Mouse (Mus musculus) hindbrain, embryonic 15.5 days (tissue): ENCODE data around the gene Tnks1bp1. TPM values are rescaled to one million over a fixed set of nuclear protein-coding genes. Genes with fewer than 3 reads are reported as not detected.
A peak's percentile ranks its signal among the peaks of the same experiment; 100 is the strongest.

ENCODE experiments used
- ATAC-seq: fragments of 200-750 bp; cut with Nextera tagmentation; 2 replicates; pipeline ENCODE4 v1.8.0; 2017; ENCODE audit warnings: low read depth, moderate number of reproducible peaks, moderate TSS enrichment; ENCODE audit not compliant: low FRiP score
- H3K27ac ChIP-seq: fragments of 300-500 bp; sonication (generic); replicated peaks from 2 replicates; pipeline ENCODE4 v1.5.1; 2015; ENCODE audit warnings: mild to moderate bottlenecking, inconsistent platforms
- H3K27me3 ChIP-seq: fragments of 300-500 bp; sonication (generic); 2 replicates; pipeline ENCODE4 v1.6.1; 2015; ENCODE audit warnings: control low read depth, inconsistent platforms
- H3K36me3 ChIP-seq: fragments of 300-500 bp; sonication (generic); 2 replicates; pipeline ENCODE4 v1.6.1; 2015; ENCODE audit warnings: control low read depth, inconsistent platforms
- H3K4me1 ChIP-seq: fragments of 300-500 bp; sonication (generic); replicated peaks from 2 replicates; pipeline ENCODE4 v1.6.1; 2015; ENCODE audit warnings: control low read depth, inconsistent platforms
- H3K4me2 ChIP-seq: fragments of 300-500 bp; sonication (generic); 2 replicates; pipeline ENCODE4 v1.6.1; 2015; ENCODE audit warnings: moderate library complexity, mild to moderate bottlenecking, inconsistent platforms
- H3K4me3 ChIP-seq: fragments of 300-500 bp; sonication (generic); 2 replicates; pipeline ENCODE4 v1.5.1; 2015; ENCODE audit warnings: mild to moderate bottlenecking, inconsistent platforms
- H3K9ac ChIP-seq: fragments of 300-500 bp; sonication (generic); 2 replicates; pipeline ENCODE4 v1.6.1; 2015; ENCODE audit warnings: inconsistent platforms
- H3K9me3 ChIP-seq: fragments of 300-500 bp; sonication (generic); 2 replicates; pipeline ENCODE4 v1.6.1; 2016; ENCODE audit warnings: control low read depth, inconsistent platforms
- WGBS: fragments of 180-500 bp; shearing (Covaris S2); methylation state at CpG from one replicate; pipeline ENCODE4 v1.1.7; 2015; 5-methylcytosine and 5-hydroxymethylcytosine counted together
- polyA plus RNA-seq: library from polyadenylated mRNA; unstranded; fragments of >200 nt; fragmentation: Nextera tagmentation; extraction: Ambion mirVana; gene quantifications from 2 replicates; pipeline ENCODE4 v1.2.1, GENCODE M21; 2015

The Tnks1bp1 gene
- polyA plus RNA-seq, 1 experiment from 2014 or later, result 24.4 TPM

DNA sequence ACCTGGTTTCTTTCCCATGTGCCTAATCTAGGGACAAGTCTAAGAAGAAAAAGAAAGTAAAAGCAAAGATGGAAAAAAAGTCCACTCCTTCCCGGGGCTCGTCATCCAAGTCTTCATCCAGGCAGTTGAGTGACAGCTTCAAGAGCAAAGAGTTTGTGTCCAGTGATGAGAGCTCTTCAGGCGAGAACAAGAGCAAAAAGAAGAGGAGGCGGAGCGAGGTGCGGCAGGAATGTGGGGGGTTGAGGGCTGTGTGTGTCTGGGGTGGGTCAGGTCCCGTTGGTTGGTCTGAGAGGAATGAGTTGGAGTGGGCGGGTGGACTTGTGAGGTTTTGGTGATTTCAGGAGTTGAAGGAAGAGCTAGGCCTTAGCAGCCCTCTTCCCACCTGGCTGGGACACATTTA is 1.6 kb upstream of the Tnks1bp1 start:
- no peak for ATAC-seq
- Histone ChIP-seq H3K4me1 (peaks cover 37% of the 10 kb centered on the region), H3K9ac (no peak overlapping the region), H3K4me2 (no peak overlapping the region), H3K9me3 (no peaks in the 10 kb centered on the region), H3K27me3 (no peaks in the 10 kb centered on the region), H3K27ac (no peak overlapping the region), H3K4me3 (no peak overlapping the region), H3K36me3 (peaks cover 57% of the 10 kb centered on the region)
- 82% methylated on average over 8 of the region's 8 CpGs for WGBS

DNA sequence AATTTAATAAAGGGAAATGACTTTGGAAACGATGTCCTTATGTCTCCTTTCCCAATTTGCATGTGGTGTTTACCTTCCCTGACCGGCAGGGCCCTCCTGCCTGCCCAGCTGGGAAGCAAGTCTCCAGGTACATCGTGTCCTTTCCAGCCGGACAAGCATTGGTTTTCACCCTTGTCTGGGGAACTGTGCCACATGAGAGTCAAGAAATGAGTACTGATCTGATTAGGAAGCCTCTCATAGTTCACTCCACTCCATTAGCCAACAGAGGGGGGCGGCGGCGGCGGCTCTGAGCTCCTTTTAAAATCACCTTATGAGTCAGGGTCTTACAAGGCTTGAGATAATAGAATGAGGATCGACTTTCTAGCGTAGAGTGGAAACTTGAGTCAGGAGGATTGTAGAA is 741 bp upstream of the Tnks1bp1 start:
- H3K27me3 ChIP-seq, result no peaks in the 10 kb centered on the region
- WGBS, result 56% methylated on average over 10 of the region's 10 CpGs
- H3K9me3 ChIP-seq, result no peaks in the 10 kb centered on the region
- H3K36me3 ChIP-seq, result peaks cover 52% of the 10 kb centered on the region
- peak overlapping the region; percentile 58 for H3K4me2 ChIP-seq
- H3K4me3 ChIP-seq, result peak overlapping the region; percentile 85
- peak overlapping the region; percentile 91 for H3K27ac ChIP-seq
- peaks cover 37% of the 10 kb centered on the region for H3K4me1 ChIP-seq
- no peak for ATAC-seq
- peak overlapping the region; percentile 73 for H3K9ac ChIP-seq

DNA sequence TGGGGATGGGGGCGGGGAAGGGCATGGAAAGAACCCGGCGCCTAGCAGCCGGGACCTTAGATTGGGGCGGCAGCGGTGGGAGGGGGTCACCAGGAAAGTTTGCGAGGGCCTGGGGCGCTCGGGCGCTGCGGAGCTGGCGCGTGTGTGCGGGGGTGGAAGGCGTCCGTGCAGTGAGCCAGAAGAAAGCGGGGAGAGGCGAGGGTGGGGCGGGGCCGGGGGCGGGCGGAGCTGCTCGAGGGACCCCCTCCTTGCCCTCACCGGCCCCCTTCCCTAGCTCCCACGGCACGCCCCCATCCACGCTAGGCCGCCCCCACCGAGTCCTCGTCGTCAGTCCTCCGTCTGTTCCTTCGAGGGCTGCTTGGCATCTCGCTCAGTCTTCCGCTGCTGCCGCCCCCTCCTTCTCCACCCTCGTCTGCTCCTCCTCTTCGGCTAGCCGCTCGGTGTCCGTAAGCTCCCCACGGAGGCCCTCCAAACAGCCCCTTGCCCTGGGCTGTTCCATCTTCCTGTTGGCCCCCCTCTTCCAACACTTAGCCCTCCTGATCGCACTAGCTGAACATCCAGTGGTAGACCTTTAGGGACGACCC is 438 bp downstream of the Tnks1bp1 start:
- peak; percentile 79 for ATAC-seq
- peak overlapping the region; percentile 85 for H3K4me3 ChIP-seq
- H3K4me1 ChIP-seq, result peaks cover 37% of the 10 kb centered on the region
- peaks cover 49% of the 10 kb centered on the region for H3K36me3 ChIP-seq
- H3K4me2 ChIP-seq, result peak overlapping the region; percentile 58
- H3K27ac ChIP-seq, result peak overlapping the region; percentile 91
- peak overlapping the region; percentile 73 for H3K9ac ChIP-seq
- WGBS, result under 1% methylated on average over 34 of the region's 44 CpGs
- no peaks in the 10 kb centered on the region for H3K9me3 ChIP-seq
- no peaks in the 10 kb centered on the region for H3K27me3 ChIP-seq

DNA sequence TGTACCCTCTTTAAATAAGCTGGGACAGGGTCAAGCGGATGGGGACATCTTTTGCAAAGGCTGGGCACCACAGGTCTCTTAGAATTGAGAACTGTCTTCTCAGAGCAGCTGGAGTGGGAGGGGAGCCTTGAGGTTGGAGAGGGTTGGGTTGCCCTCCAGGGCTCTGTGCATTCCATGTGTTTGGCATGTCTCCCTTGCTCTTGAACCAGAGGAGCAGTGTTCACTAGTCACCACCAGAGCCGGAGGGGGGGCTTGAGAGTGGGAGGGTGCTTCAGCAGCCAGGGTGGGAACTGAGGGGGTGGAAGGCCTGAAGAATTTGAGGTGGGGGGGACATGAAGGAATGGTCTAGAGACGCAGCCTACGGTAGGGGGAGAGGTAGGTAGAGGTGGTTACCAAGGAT is 1.5 kb downstream of the Tnks1bp1 start:
- no peak overlapping the region for H3K9ac ChIP-seq
- no peak for ATAC-seq
- peaks cover 37% of the 10 kb centered on the region for H3K4me1 ChIP-seq
- 39% methylated on average over 4 of the region's 4 CpGs for WGBS
- peak overlapping the region; percentile 58 for H3K4me2 ChIP-seq
- H3K27ac ChIP-seq, result peak overlapping the region; percentile 3; the same call in 1 of the 2 replicates
- no peaks in the 10 kb centered on the region for H3K27me3 ChIP-seq
- H3K9me3 ChIP-seq, result no peaks in the 10 kb centered on the region
- peak overlapping the region; percentile 85 for H3K4me3 ChIP-seq
- peaks cover 48% of the 10 kb centered on the region for H3K36me3 ChIP-seq

DNA sequence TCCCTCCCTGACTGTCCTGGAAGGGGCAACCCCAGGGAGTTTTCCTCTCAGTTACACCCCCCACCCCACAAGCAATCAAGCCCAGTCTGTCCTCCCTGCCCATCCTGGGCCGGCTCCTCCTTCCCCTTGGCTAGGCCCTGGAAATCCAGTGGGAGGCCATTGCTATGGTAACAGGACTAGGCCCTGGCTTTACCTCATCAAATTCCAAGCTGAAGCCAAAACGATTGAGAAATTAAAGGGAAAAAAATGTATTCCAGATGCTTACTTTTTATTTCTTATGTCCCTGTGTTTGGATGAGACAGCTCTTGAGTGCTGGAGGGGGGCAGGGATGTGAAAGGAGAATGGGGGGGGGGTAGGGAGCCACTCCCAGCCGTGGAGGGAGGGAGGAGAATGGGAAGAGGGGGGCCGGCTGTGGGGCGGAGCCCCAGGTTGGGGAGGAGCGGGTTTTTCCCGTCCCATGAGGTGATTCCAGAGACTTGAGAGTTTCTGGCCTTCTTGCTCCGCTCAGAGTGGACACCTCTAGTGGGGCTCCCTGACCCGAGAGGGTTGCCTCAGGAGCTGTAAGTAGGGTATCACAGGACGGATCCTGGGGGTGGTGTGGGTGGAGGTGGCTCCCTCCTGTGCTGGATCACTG is 2.3 kb downstream of the Tnks1bp1 start:
- Histone ChIP-seq H3K4me2 (peak overlapping the region; percentile 58), H3K27ac (peak overlapping the region; percentile 73), H3K27me3 (no peaks in the 10 kb centered on the region), H3K4me3 (peak overlapping the region; percentile 25), H3K9me3 (no peaks in the 10 kb centered on the region), H3K36me3 (peaks cover 48% of the 10 kb centered on the region), H3K4me1 (peaks cover 37% of the 10 kb centered on the region), H3K9ac (peak overlapping the region; percentile 20; the same call in 1 of the 2 replicates)
- 0 out of 2 replicates have a peak, but pooled peaks have one; percentile 14 for ATAC-seq
- WGBS, result 5% methylated on average over 10 of the region's 10 CpGs

DNA sequence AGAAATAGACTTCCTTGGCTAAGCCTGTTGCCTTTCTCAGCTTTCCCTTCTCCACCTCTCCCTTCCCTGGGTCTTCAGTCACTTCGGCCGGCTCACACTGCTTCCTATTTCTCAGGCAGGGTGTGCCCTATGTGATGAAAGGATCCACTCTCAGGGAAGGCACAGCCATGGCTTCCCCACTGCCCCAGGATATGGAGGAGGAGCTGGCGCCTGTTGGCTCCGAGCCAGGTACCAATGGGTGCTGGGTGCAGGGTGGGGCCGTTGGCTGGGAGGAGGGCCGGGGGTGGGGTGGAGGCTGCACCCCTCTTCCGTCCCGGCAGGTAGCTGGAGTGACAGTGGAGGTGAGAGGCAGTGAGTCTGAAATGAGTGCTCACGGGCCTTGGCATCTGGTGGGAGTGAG is 2.9 kb downstream of the Tnks1bp1 start:
- Histone ChIP-seq H3K9ac (0 out of 2 replicates have a peak overlapping the region, but pooled peaks have one; percentile 20), H3K27ac (peak overlapping the region; percentile 73), H3K36me3 (peaks cover 47% of the 10 kb centered on the region)

DNA sequence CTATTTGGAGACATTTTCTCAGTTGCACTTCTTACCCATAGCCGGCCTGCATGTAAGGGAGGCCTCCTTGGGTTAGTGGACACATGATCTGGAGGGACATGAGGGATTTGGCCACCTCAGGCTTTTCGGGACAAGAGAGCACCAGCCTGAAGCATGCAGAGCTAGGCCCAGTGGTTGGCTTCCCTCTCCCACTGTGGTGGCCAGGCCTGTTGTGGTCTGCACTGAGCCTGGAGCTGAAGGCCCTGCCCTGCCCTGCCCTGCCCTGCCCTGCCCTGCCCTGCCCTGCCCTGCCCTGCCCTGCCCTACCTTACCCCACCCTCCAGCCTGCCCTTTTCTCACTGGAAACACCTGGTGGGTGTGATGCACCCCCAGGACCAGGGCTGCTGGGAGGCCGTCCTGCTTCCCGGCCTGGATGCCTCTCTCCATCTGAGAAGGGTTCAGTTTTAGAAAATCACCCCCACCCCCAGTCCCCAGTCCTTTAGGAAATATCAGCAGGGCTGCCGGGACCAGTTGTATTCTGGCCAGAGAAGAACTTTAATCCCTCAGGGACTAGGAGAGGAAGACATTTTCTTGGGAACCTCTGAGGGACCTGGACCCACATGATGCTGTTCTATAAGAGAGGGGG is 5.5 kb downstream of the Tnks1bp1 start:
- 85% methylated on average over 5 of the region's 5 CpGs for WGBS
- Histone ChIP-seq H3K36me3 (peaks cover 45% of the 10 kb centered on the region), H3K27ac (no peak overlapping the region)

More for the DNA sequence above, 2.9 kb downstream of the Tnks1bp1 start:
- H3K9me3 ChIP-seq, result no peaks in the 10 kb centered on the region
- ATAC-seq, result no peak
- peak overlapping the region; percentile 58 for H3K4me2 ChIP-seq
- H3K27me3 ChIP-seq, result no peaks in the 10 kb centered on the region
- peaks cover 37% of the 10 kb centered on the region for H3K4me1 ChIP-seq
- peak overlapping the region; percentile 25 for H3K4me3 ChIP-seq
- 54% methylated on average over 9 of the region's 9 CpGs for WGBS

DNA sequence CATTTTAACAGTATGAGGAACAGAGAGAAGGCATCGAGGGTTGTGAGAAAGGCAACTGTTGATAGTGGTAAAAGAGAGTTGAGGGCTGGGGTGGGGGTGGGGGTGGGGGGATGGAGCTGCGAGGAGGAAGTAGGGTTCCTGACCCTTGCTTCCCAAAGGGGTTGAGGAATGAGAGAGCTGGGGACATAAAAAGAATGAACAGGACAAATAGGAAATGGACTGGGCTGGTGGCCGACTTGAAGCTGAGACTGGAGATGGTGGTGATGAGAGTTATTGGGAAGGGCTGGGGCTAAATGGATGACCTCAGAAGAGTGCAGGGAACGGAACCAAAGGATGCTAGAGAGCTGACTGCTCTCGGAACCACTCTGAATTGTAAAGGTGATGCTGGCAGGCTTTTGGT is 8.9 kb downstream of the Tnks1bp1 start:
- H3K9me3 ChIP-seq, result no peaks in the 10 kb centered on the region
- H3K27ac ChIP-seq, result no peak overlapping the region
- no peak overlapping the region for H3K9ac ChIP-seq
- no peak for ATAC-seq
- no peaks in the 10 kb centered on the region for H3K27me3 ChIP-seq
- H3K36me3 ChIP-seq, result peaks cover 66% of the 10 kb centered on the region
- no peak overlapping the region for H3K4me2 ChIP-seq
- H3K4me3 ChIP-seq, result no peak overlapping the region
- 86% methylated on average over 5 of the region's 5 CpGs for WGBS
- peaks cover 14% of the 10 kb centered on the region for H3K4me1 ChIP-seq

More for the DNA sequence above, 5.5 kb downstream of the Tnks1bp1 start:
- Histone ChIP-seq H3K27me3 (no peaks in the 10 kb centered on the region), H3K9ac (no peak overlapping the region), H3K4me3 (no peak overlapping the region), H3K9me3 (no peaks in the 10 kb centered on the region), H3K4me1 (peaks cover 27% of the 10 kb centered on the region), H3K4me2 (no peak overlapping the region)
- no peak for ATAC-seq

DNA sequence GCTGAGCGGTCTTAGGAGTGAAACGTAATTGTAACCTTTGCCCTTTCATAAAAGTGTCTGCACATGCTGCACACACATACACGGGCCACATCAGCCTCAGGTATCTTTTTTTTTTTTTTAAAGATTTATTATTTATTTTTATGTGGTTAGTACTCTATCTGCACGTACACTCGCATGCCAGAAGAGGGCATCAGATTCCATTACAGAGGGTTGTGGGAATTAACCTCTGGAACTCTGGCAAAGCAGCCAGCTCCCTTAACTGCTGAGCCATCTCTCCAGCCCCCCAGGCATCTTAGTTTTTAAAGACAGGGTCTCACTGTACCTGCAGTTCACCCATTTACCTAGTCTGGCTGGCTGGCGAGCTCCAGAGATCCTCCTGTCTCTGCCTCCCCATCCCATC is 11.9 kb downstream of the Tnks1bp1 start:
- no peak for ATAC-seq
- Histone ChIP-seq H3K36me3 (peaks cover 56% of the 10 kb centered on the region), H3K4me1 (peaks cover 14% of the 10 kb centered on the region), H3K9me3 (no peaks in the 10 kb centered on the region), H3K4me3 (no peak overlapping the region), H3K27ac (no peak overlapping the region), H3K27me3 (no peaks in the 10 kb centered on the region), H3K4me2 (no peak overlapping the region), H3K9ac (no peak overlapping the region)
- 93% methylated on average over 6 of the region's 6 CpGs for WGBS

DNA sequence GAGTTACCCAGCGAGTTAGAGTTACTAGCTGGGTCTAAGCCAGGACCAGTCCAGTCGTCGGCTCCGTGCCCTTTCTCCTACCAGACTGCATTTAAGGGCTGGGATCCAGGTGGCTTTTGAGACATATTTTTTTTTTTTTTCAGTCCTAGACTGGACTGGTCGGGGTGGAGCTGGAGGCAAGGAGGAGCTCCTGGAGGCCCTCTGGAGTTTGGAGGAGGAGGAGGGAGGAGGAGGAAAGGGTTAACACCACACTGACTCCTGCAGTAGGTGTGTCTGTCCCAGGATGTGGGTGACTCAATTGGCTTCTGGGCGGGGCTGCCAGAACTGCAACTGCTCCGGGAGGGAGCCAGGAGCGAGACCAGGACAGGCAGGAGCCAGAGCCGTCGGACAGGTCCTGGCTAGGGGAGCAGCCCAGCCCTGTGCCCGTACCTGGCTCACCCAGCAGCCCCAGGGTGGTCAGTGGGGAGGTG is 12.8 kb downstream of the Tnks1bp1 start:
- Histone ChIP-seq H3K36me3 (peaks cover 48% of the 10 kb centered on the region), H3K27ac (no peak overlapping the region), H3K9me3 (no peaks in the 10 kb centered on the region), H3K9ac (no peak overlapping the region), H3K27me3 (no peaks in the 10 kb centered on the region), H3K4me1 (peaks cover 14% of the 10 kb centered on the region), H3K4me2 (peak overlapping the region; percentile 26; the same call in 1 of the 2 replicates), H3K4me3 (no peak overlapping the region)
- peak; percentile 20; the same call in 1 of the 2 replicates for ATAC-seq
- WGBS, result 22% methylated on average over 11 of the region's 11 CpGs

DNA sequence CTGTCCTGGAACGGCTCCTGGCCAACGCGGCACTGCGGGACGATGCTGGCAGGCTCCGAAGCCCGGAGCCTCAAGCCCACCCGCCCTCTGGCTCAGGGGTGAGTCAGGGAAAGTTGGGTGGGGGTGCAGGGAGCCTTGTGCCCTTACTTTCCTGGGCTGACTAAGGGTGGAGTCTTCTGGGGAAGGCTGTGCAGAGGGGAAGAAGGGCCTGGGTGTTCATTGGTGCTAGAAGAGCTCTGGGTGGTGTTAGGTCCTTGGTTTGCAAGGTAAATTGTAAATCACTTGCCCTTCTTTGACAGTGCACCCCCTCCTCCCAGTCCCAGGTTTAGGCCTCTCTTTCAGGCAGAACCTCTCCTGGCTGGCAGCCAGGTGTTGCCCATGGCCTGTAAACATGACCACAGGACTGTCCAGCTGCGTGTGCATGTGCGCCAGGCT is 13.3 kb downstream of the Tnks1bp1 start:
- peaks cover 48% of the 10 kb centered on the region for H3K36me3 ChIP-seq
- H3K9me3 ChIP-seq, result no peaks in the 10 kb centered on the region
- peak overlapping the region; percentile 26; the same call in 1 of the 2 replicates for H3K4me2 ChIP-seq
- no peak overlapping the region for H3K4me3 ChIP-seq
- 52% methylated on average over 10 of the region's 10 CpGs for WGBS
- no peak for ATAC-seq
- H3K4me1 ChIP-seq, result peaks cover 14% of the 10 kb centered on the region
- H3K27me3 ChIP-seq, result no peaks in the 10 kb centered on the region
- no peak overlapping the region for H3K9ac ChIP-seq
- H3K27ac ChIP-seq, result no peak overlapping the region
